Mouse (Mus musculus) B cell, adult 2 months (primary cell): ENCODE measurements around the gene Arhgef2.
"Not testable (repeated sequence)": the region's sequence is repeated elsewhere in the genome, so short reads cannot be mapped to it uniquely, and the experiment has no call there.

Source experiments
- DNase-seq, 2 experiments: peaks; one replicate each; pipeline ENCODE4 v3.0.0; 2022

The Arhgef2 gene

GRCm38 (mm10) chr3:88605666-88606065 lies at the start of gene Arhgef2:
TSS of gene Arhgef2 (plus strand) at chr3:88605966.
- DNase-seq, result not testable (repeated sequence)

GRCm38 (mm10) chr3:88556616-88557015 lies 49.1 kb upstream of the Arhgef2 start:
- no peak for DNase-seq

- no peak for DNase-seq
Measured at GRCm38 (mm10) chr3:88559596-88559995, 46.2 kb upstream of the Arhgef2 start.

- peak; percentile 31 to 37 for DNase-seq
Measured at GRCm38 (mm10) chr3:88561989-88562388, 43.8 kb upstream of the Arhgef2 start.

GRCm38 (mm10) chr3:88563442-88563841 lies 42.3 kb upstream of the Arhgef2 start:
- DNase-seq, result no peak

- DNase-seq, result no peak
Measured at GRCm38 (mm10) chr3:88563966-88564365, 41.8 kb upstream of the Arhgef2 start.

- DNase-seq, result no peak
Measured at GRCm38 (mm10) chr3:88566116-88566515, 39.6 kb upstream of the Arhgef2 start.

- DNase-seq, result no peak
Measured at GRCm38 (mm10) chr3:88566536-88567061, 39.2 kb upstream of the Arhgef2 start.

- DNase-seq, result no peak
Measured at GRCm38 (mm10) chr3:88567892-88568291, 37.9 kb upstream of the Arhgef2 start.

- no peak for DNase-seq
Measured at GRCm38 (mm10) chr3:88568615-88569014, 37.2 kb upstream of the Arhgef2 start.

- DNase-seq, result no peak
Measured at GRCm38 (mm10) chr3:88569093-88569492, 36.7 kb upstream of the Arhgef2 start.

- DNase-seq, result no peak
Measured at GRCm38 (mm10) chr3:88569694-88570093, 36.1 kb upstream of the Arhgef2 start.

GRCm38 (mm10) chr3:88570341-88570740 lies 35.4 kb upstream of the Arhgef2 start:
- DNase-seq, result no peak

GRCm38 (mm10) chr3:88571856-88572255 lies 33.9 kb upstream of the Arhgef2 start:
- DNase-seq, result no peak

GRCm38 (mm10) chr3:88572835-88573234 lies 32.9 kb upstream of the Arhgef2 start:
- no peak for DNase-seq

- no peak for DNase-seq
Measured at GRCm38 (mm10) chr3:88573810-88574209, 32.0 kb upstream of the Arhgef2 start.

- no peak for DNase-seq
Measured at GRCm38 (mm10) chr3:88575540-88575939, 30.2 kb upstream of the Arhgef2 start, which contains the start of gene Ssr2. TSS of gene Ssr2 (plus strand) at chr3:88575876.

- not testable (repeated sequence) for DNase-seq
Measured at GRCm38 (mm10) chr3:88577846-88578245, 27.9 kb upstream of the Arhgef2 start.

GRCm38 (mm10) chr3:88578498-88579424 lies 27.0 kb upstream of the Arhgef2 start:
- no peak for DNase-seq

GRCm38 (mm10) chr3:88579454-88580117 lies 26.2 kb upstream of the Arhgef2 start:
- DNase-seq, result peak; percentile 75

GRCm38 (mm10) chr3:88585769-88586168 lies 20.0 kb upstream of the Arhgef2 start:
- no peak for DNase-seq

GRCm38 (mm10) chr3:88586640-88587039 lies 19.1 kb upstream of the Arhgef2 start:
- DNase-seq, result no peak

- no peak for DNase-seq
Measured at GRCm38 (mm10) chr3:88590246-88590645, 15.5 kb upstream of the Arhgef2 start.

- no peak for DNase-seq
Measured at GRCm38 (mm10) chr3:88591044-88591443, 14.7 kb upstream of the Arhgef2 start.
